Mouse (Mus musculus) spleen, postnatal 10 days (tissue): ENCODE results near the gene Hoxb8.

Experiments used
- DNase-seq, 2 experiments: peaks; one replicate each; pipeline ENCODE4 v3.0.0; 2021 to 2022; ENCODE audit warnings: low spot score in 2 of 2

The Hoxb8 gene

GRCm38 (mm10) chr11:96268031-96268745, 13.5 kb upstream of the Hoxb8 start:
- DNase-seq, result no peak

GRCm38 (mm10) chr11:96269869-96270268, 11.8 kb upstream of the Hoxb8 start:
- DNase-seq, result no peak

- DNase-seq, result no peak
These were observed 10.6 kb upstream of the Hoxb8 start, which contains the start of gene Hoxb9 for GRCm38 (mm10) chr11:96270996-96271540. TSS of gene Hoxb9 (plus strand) at chr11:96271457.

DNA sequence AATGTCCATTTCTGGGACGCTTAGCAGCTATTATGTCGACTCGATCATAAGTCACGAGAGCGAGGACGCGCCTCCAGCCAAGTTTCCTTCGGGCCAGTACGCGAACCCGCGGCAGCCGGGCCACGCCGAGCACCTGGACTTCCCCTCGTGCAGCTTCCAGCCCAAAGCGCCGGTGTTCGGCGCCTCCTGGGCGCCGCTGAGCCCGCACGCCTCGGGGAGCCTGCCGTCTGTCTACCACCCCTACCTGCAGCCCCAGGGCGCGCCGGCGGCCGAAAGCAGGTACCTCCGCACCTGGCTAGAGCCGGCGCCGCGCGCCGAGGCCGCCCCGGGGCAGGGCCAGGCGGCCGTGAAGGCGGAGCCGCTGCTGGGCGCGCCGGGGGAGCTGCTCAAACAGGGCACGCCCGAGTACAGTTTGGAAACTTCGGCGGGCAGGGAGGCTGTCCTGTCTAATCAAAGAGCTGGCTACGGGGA, 10.1 kb upstream of the Hoxb8 start:
- DNase-seq, result no peak

- no peak for DNase-seq
These were observed 9.4 kb upstream of the Hoxb8 start for GRCm38 (mm10) chr11:96272024-96272921.

DNA sequence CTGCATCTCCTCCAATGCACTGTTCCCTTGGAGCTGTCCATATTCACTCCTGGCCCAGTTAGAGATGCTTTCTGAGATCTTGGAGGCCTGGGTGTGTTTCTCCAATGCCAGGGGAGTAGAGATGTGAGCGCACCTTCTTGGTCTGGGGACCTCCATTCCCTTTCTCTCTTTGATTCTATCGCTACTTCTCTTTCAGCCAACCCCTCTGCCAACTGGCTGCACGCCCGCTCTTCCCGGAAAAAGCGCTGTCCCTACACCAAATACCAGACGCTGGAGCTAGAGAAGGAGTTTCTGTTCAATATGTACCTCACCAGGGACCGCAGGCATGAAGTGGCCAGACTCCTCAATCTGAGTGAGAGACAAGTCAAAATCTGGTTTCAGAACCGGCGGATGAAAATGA, 7.3 kb upstream of the Hoxb8 start:
- no peak for DNase-seq

DNA sequence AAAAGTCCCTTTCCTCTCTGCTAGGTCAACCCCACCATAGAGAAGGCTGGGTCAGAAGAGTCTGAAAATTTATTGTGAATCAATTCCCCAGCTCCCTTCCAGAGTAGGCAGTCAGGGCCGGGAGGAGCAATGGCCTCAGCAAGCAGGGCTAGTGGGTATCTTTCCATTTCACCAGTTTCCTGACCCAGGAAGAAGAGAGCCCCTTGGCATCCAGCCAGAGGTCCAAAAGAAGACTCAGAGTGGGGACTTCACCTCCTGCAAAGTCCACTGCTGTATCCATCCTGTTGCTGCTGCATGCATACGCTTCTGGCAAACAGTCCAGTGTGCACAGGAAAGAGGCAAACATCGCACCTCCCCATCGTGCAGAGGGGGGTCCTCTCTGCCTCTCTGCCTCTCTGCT, 5.8 kb upstream of the Hoxb8 start:
- no peak for DNase-seq

- DNase-seq, result no peak
These were observed 4.3 kb upstream of the Hoxb8 start for GRCm38 (mm10) chr11:96277151-96278044.

DNA sequence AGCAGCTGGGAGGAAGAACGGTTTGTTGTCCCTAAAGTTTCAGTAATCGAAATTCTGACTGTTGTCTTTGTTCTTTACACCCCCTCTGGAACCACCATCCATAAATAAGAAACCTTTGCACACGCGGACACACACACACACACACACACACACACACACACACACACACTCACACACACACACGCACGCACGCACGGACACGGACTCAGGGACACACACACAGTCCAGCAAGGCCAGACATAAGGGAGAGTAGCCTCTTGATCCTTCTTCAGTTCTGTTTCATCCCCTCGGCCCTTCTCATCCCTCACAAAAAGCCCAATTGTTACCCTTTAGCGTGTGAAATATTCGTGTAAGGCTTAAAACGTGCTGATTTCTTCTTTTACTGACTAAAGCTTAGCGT, 3.4 kb upstream of the Hoxb8 start:
- DNase-seq, result no peak

GRCm38 (mm10) chr11:96278773-96279172, 2.9 kb upstream of the Hoxb8 start:
- DNase-seq, result peak; percentile 40 to 79

- no peak for DNase-seq
These were observed 2.1 kb upstream of the Hoxb8 start for GRCm38 (mm10) chr11:96279421-96280233.

DNA sequence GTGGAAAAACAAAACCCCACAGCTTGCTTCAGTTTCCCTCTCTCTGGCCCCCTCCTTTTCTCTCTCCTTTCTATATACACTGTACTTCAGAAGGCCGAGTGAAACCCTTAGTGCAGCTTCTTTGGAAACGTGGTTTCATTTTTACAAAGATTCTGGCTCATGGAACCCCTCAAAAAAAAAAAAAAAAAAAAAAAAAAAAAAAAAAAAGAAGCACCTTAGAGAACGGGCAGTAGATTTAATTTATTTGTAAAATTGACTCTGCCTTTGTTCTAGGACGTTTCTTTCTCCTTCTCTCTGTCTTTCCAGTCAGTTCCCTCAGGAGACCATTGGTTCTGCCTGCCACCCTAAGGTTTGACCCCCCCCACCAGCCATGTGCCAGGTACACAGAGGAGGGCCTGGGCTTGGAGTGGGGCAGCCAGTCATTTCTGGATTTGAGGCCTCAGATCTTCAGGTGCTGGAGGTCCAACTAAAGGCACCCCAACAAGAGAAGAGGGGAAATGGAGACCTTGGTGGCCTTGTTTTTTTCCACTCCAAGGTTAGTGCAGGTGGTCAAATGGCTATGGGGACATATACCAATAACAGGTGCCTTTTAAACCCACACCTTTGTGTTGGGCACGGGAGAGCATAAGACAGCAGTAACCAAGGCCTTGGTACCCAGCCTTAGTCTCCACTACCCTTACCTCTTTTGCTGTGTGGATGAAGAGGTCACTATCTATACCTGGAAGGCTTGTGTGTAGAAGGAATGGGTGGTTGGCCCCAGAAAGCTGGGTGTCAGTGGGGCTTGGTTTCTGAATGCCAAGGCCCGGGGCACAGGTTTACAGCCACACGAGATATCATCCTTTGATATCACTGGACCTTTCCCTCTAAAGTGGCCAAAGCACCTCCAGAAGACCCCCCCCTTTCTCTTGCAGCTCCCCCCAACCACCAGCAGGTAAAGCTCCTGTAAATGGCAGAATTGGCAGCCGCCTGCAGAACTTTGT, 1.0 kb upstream of the Hoxb8 start:
- no peak for DNase-seq

DNA sequence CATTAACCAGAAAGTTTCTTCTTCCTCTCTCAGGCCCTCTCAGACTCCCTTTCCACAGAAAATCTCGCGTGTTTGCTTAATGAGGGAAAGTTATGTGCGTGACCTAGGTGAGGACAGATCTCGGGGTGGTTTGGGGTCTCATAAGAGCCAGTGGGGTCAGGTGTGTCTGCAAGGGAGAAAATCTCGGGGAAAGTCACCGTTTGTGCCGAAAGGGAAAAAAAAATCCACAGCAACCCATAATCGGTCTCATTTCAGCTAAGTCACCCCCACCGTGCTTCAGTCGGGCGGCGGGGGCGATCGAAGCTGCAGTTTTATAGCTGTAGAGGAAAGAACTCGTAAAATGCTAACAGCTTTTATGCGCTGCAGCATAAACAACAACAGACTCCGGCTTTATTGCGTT, 309 bp upstream of the Hoxb8 start:
- no peak for DNase-seq

GRCm38 (mm10) chr11:96282795-96283430, 1.2 kb downstream of the Hoxb8 start:
- no peak for DNase-seq

- no peak for DNase-seq
These were observed 2.5 kb downstream of the Hoxb8 start for GRCm38 (mm10) chr11:96284041-96284749.

- no peak for DNase-seq
These were observed 3.3 kb downstream of the Hoxb8 start for GRCm38 (mm10) chr11:96284774-96285734.
